Mouse (Mus musculus): ENCODE data around the gene Ltbp1. TPM values are rescaled to one million over a fixed set of nuclear protein-coding genes. Genes with fewer than 3 reads are reported as not detected.

Gene Ltbp1
- polyA plus RNA-seq, 1 experiment from 2014 or later = 2.1 TPM

DNA sequence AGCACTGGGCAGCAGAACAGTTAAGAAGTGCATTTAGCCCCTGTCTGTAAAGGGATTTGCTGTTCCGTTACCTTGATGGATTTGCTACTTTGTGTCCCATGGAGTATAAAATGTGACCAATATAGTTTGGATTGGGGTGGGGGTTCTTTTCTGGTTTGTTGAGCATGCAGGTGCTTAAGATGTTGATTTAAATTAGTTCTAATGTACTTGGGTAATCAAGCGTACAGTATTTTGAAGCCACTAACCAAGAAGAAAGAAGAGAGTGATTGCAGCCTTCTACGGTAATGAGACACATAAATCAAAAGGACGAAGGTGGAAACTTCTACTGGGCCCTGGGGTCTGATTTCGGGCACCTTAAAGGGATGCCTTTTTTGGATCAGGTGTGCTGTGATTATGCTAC, 102.5 kb downstream of the Ltbp1 start:
- Histone ChIP-seq H3K36me3 (ENCODE audit: control insufficient read depth, insufficient read depth) (no peaks in the 10 kb centered on the region), H3K4me2 (ENCODE audit: low read depth, low read length) (no peak overlapping the region), H3K4me3 (ENCODE audit: low read depth, low read length) (no peak overlapping the region), H3K27ac (ENCODE audit: low read length) (no peak overlapping the region), H3K27me3 (ENCODE audit: control insufficient read depth, insufficient read depth, low read depth, low read length) (no peaks in the 10 kb centered on the region), H3K4me1 (ENCODE audit: control insufficient read depth, low read depth, low read length) (no peaks in the 10 kb centered on the region), H3K9me3 (replicated peaks; ENCODE audit: control insufficient read depth, low read length) (no peaks in the 10 kb centered on the region), H3K9ac (ENCODE audit: low read depth, low read length) (no peak overlapping the region)
- ATAC-seq (ENCODE audit: low read depth) = no peak
- 67% methylated on average over 5 of the region's 5 CpGs for WGBS (ENCODE audit: insufficient replicate concordance)

DNA sequence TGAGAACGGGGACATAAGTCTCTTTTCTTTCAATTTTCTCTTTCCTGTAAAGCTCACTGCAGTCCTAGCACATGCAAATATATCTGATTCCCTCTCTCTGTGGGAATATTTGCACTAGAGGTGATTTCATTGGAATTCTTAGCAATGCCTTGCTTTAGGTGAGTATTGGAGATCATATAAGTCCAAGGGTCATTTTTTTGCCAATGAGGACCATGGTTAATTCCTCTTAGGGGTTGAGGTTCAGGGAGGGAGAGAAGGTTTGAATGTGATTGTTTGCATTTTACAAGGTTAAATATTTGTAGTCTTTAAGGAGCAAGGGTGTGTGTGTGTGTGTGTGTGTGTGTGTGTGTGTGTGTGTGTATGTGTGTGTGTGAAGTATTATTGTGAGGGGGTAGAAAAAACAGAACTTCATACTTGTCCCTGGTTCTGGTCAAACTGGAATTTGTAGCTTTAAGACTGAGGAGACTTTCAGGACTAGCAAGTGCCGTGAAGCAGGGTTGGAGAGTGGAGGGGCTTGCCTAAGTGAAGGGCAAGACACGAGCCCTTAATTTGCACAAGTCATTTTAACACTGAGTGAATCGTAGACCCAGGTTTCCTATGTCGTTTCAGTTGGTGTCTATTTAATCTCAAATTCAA, 103.8 kb downstream of the Ltbp1 start:
- ATAC-seq (ENCODE audit: low read depth) = no peak
- H3K4me1 ChIP-seq (ENCODE audit: control insufficient read depth, low read depth, low read length) = no peaks in the 10 kb centered on the region
- no peak overlapping the region for H3K4me2 ChIP-seq (ENCODE audit: low read depth, low read length)
- H3K9ac ChIP-seq (ENCODE audit: low read depth, low read length) = no peak overlapping the region
- no peaks in the 10 kb centered on the region for H3K9me3 ChIP-seq (replicated peaks; ENCODE audit: control insufficient read depth, low read length)
- 66% methylated on average over 5 of the region's 5 CpGs for WGBS (ENCODE audit: insufficient replicate concordance)
- no peak overlapping the region for H3K4me3 ChIP-seq (ENCODE audit: low read depth, low read length)
- H3K27ac ChIP-seq (ENCODE audit: low read length) = no peak overlapping the region
- H3K36me3 ChIP-seq (ENCODE audit: control insufficient read depth, insufficient read depth) = no peaks in the 10 kb centered on the region
- H3K27me3 ChIP-seq (ENCODE audit: control insufficient read depth, insufficient read depth, low read depth, low read length) = no peaks in the 10 kb centered on the region

DNA sequence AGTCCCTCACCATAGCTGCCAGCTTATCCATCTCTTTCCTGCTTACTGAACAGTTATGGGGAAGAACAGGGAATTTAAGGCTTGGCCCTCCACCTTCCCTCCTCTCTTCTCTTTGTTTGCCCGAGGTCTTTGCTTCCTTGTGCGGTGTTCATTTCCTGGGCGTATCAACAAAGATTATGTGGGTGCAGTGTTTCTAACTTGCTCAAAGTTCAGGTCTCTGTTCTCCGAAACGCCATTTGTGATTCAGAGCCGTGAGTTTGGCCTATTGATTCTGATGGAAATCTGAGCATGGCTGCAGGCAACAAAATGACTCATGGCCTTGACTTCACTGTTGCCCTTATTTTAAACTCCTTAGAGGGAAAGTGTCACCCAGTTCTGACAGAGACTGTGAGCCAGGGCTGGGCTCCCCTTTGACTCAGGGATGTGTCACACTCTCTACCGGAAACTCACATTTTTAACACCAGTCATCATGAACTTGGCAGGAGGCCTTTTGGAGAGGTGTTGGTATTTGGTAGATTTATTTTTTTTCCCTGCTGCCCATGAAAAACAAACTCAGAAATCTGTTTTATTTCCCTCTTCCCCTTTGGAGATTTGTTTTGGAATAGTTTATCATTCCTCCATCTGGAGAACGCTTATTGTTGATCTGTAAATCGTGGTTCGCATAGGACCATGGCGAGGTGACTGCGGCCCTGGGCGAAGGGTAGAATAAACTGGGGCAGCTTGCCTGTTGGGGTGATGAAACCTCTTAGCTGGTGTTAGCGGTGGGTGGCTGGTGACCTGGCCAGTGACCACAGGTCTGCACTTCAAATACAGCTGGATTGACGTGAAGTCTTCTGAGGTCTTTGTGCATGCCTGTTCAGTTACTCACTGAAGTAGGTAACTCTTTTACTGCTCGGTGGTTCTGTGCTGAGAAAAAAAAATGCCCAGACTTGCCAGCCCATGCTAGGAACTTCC, 105.2 kb downstream of the Ltbp1 start:
- Histone ChIP-seq H3K4me2 (ENCODE audit: low read depth, low read length) (no peak overlapping the region), H3K36me3 (ENCODE audit: control insufficient read depth, insufficient read depth) (no peaks in the 10 kb centered on the region), H3K27ac (ENCODE audit: low read length) (no peak overlapping the region), H3K27me3 (ENCODE audit: control insufficient read depth, insufficient read depth, low read depth, low read length) (no peaks in the 10 kb centered on the region), H3K4me1 (ENCODE audit: control insufficient read depth, low read depth, low read length) (no peaks in the 10 kb centered on the region), H3K9ac (ENCODE audit: low read depth, low read length) (no peak overlapping the region), H3K4me3 (ENCODE audit: low read depth, low read length) (no peak overlapping the region), H3K9me3 (replicated peaks; ENCODE audit: control insufficient read depth, low read length) (no peaks in the 10 kb centered on the region)
- 77% methylated on average over 16 of the region's 16 CpGs for WGBS (ENCODE audit: insufficient replicate concordance)
- ATAC-seq (ENCODE audit: low read depth) = no peak

DNA sequence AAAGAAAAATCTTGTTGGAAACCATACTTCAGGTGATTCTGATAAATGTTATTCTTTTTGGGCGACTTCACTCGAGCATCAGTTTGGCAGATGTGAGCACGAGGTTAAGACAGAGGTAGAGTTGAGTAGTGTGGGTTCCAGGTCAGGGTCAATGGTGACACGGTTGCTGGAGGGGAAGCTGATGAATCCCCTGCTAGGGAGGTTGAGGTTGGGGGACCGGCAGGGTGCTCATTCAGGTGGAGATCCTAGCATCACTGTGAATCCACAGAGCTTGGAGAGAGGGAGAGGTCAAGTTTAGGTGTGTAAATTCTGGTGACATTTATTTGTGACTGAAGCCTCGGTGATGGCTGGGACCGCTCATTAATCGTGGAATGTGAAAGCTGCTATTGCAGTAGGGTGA, 110.2 kb downstream of the Ltbp1 start:
- ATAC-seq (ENCODE audit: low read depth) = no peak
- 68% methylated on average over 8 of the region's 8 CpGs for WGBS (ENCODE audit: insufficient replicate concordance)
- H3K9me3 ChIP-seq (replicated peaks; ENCODE audit: control insufficient read depth, low read length) = no peaks in the 10 kb centered on the region

DNA sequence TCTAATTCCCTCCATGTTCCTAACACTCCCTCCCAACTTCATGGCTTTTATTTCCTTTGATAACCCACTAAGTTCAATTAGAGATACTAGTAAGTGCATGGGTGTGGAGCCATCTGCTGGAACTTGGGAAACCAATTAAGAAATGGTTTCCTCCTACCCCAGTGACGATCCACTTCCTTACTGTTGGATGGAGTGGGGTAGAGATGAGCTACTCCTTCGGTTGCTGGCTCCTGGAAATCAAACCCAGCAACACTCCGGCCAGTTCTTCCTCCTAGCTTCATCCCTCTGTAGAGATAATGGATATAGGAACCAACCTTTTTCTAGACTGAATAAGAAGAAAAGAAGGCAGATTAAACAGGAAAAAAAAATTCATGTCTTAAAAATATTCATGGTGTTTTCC, 113.5 kb downstream of the Ltbp1 start:
- no peak for ATAC-seq (ENCODE audit: low read depth)
- no peak overlapping the region for H3K4me2 ChIP-seq (ENCODE audit: low read depth, low read length)
- no peaks in the 10 kb centered on the region for H3K36me3 ChIP-seq (ENCODE audit: control insufficient read depth, insufficient read depth)
- H3K27me3 ChIP-seq (ENCODE audit: control insufficient read depth, insufficient read depth, low read depth, low read length) = no peaks in the 10 kb centered on the region
- no peaks in the 10 kb centered on the region for H3K9me3 ChIP-seq (replicated peaks; ENCODE audit: control insufficient read depth, low read length)
- no peak overlapping the region for H3K9ac ChIP-seq (ENCODE audit: low read depth, low read length)
- 51% methylated on average over 3 of the region's 3 CpGs for WGBS (ENCODE audit: insufficient replicate concordance)
- H3K4me3 ChIP-seq (ENCODE audit: low read depth, low read length) = no peak overlapping the region
- no peaks in the 10 kb centered on the region for H3K4me1 ChIP-seq (ENCODE audit: control insufficient read depth, low read depth, low read length)
- no peak overlapping the region for H3K27ac ChIP-seq (ENCODE audit: low read length)

More for the DNA sequence above, 110.2 kb downstream of the Ltbp1 start:
- no peak overlapping the region for H3K4me3 ChIP-seq (ENCODE audit: low read depth, low read length)
- H3K4me2 ChIP-seq (ENCODE audit: low read depth, low read length) = no peak overlapping the region
- H3K36me3 ChIP-seq (ENCODE audit: control insufficient read depth, insufficient read depth) = no peaks in the 10 kb centered on the region
- no peaks in the 10 kb centered on the region for H3K27me3 ChIP-seq (ENCODE audit: control insufficient read depth, insufficient read depth, low read depth, low read length)
- H3K9ac ChIP-seq (ENCODE audit: low read depth, low read length) = no peak overlapping the region
- H3K27ac ChIP-seq (ENCODE audit: low read length) = no peak overlapping the region
- H3K4me1 ChIP-seq (ENCODE audit: control insufficient read depth, low read depth, low read length) = no peaks in the 10 kb centered on the region

DNA sequence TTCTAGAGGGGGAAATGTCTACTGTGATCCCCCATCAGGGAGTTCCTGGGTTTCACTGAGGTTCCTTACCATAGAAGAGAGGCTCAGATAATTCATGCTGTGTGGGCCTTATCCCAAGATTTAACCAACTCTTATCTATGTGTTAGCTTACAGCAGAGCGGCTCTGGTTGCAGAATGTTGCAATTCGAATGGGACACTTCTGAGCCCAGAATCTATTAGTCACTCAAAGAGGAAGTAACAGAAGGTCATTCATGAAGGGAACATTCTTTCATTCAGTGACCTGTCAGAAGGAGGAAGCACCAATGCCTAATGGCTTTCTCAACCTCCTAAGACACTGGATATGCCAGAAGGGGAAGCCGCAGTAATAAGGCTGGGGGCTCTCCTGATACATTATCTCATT, 114.1 kb downstream of the Ltbp1 start:
- H3K27ac ChIP-seq (ENCODE audit: low read length) = no peak overlapping the region
- no peaks in the 10 kb centered on the region for H3K27me3 ChIP-seq (ENCODE audit: control insufficient read depth, insufficient read depth, low read depth, low read length)
- H3K36me3 ChIP-seq (ENCODE audit: control insufficient read depth, insufficient read depth) = no peaks in the 10 kb centered on the region
- H3K9ac ChIP-seq (ENCODE audit: low read depth, low read length) = no peak overlapping the region
- 14% methylated on average over 3 of the region's 3 CpGs for WGBS (ENCODE audit: insufficient replicate concordance)
- H3K4me3 ChIP-seq (ENCODE audit: low read depth, low read length) = no peak overlapping the region
- ATAC-seq (ENCODE audit: low read depth) = no peak; the same call in 1 of the 2 replicates
- H3K9me3 ChIP-seq (replicated peaks; ENCODE audit: control insufficient read depth, low read length) = no peaks in the 10 kb centered on the region
- H3K4me2 ChIP-seq (ENCODE audit: low read depth, low read length) = no peak overlapping the region
- no peaks in the 10 kb centered on the region for H3K4me1 ChIP-seq (ENCODE audit: control insufficient read depth, low read depth, low read length)

DNA sequence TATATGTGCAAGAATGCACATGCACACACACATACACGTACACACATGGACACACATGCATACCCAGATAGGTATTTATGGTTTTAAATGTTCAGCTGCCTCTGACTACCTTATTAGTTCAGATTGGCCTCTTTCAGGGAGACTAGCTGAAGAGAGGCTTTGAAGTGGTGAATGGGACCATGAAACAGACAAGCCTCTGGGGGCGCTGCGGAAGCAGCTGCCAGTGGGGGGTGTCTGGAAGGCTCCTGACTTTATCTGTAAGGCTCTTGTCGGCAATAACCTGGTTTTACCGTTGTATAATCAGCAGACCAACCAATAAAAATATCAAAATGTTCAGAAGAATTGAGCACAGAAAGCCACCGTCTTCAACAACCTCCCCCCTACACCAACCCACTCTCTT, 114.7 kb downstream of the Ltbp1 start:
- Histone ChIP-seq H3K4me2 (ENCODE audit: low read depth, low read length) (no peak overlapping the region), H3K4me1 (ENCODE audit: control insufficient read depth, low read depth, low read length) (no peaks in the 10 kb centered on the region), H3K9me3 (replicated peaks; ENCODE audit: control insufficient read depth, low read length) (no peaks in the 10 kb centered on the region), H3K27ac (ENCODE audit: low read length) (no peak overlapping the region), H3K27me3 (ENCODE audit: control insufficient read depth, insufficient read depth, low read depth, low read length) (no peaks in the 10 kb centered on the region), H3K4me3 (ENCODE audit: low read depth, low read length) (no peak overlapping the region), H3K36me3 (ENCODE audit: control insufficient read depth, insufficient read depth) (no peaks in the 10 kb centered on the region), H3K9ac (ENCODE audit: low read depth, low read length) (no peak overlapping the region)
- no peak for ATAC-seq (ENCODE audit: low read depth)
- 48% methylated on average over 6 of the region's 6 CpGs for WGBS (ENCODE audit: insufficient replicate concordance)

DNA sequence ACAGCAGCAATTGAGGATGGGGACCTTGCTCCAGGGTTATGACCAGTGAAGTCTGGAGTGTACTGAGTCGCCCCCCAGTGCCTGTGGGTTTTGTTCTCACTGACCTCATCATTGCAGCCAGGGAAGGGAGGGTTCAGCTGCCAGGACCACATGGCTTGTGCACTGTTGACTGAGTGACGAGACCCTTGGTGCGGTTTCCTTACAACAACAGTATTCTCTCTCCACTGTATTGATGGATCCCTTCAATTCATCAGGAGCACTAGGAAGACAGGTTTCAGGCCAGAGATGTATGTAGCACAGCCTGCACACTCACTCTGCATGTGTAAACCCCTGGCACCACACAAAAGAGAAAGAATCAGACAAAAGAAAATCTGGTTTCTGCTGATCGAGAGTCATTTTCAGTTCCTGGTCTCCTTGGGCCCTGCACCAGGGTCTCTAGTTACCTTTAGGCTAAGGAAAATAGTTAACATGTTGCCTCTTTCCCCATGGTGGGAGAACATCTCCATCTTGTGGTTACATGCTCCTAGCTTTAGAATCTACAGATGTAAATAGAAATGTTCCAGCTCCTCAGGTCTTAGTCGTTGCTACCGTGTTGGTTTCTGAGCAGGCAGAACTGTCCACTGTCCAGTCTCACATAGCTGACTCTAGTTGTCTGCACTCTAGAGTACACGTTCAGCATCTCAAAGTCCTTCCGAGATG, 117.4 kb downstream of the Ltbp1 start:
- no peak overlapping the region for H3K4me3 ChIP-seq (ENCODE audit: low read depth, low read length)
- 63% methylated on average over 8 of the region's 8 CpGs for WGBS (ENCODE audit: insufficient replicate concordance)
- ATAC-seq (ENCODE audit: low read depth) = no peak
- H3K27me3 ChIP-seq (ENCODE audit: control insufficient read depth, insufficient read depth, low read depth, low read length) = no peaks in the 10 kb centered on the region
- H3K4me2 ChIP-seq (ENCODE audit: low read depth, low read length) = no peak overlapping the region
- H3K36me3 ChIP-seq (ENCODE audit: control insufficient read depth, insufficient read depth) = no peaks in the 10 kb centered on the region
- no peak overlapping the region for H3K27ac ChIP-seq (ENCODE audit: low read length)
- no peak overlapping the region for H3K9ac ChIP-seq (ENCODE audit: low read depth, low read length)
- H3K9me3 ChIP-seq (replicated peaks; ENCODE audit: control insufficient read depth, low read length) = no peaks in the 10 kb centered on the region
- H3K4me1 ChIP-seq (ENCODE audit: control insufficient read depth, low read depth, low read length) = no peaks in the 10 kb centered on the region

Measured in liver, embryonic 16.5 days (tissue).